Mouse (Mus musculus): Measurements from ENCODE around the gene Olfr1164.

The Olfr1164 gene

GRCm38 (mm10) chr2:88093866-88094265 is at the start of gene Olfr1164:
TSS of gene Olfr1164 (minus strand) at chr2:88093966.
- no peak for DNase-seq

- DNase-seq, result no peak
These were observed 34.4 kb upstream of the Olfr1164 start, which contains the start of gene Olfr1166 for GRCm38 (mm10) chr2:88128172-88128571. TSS of gene Olfr1166 (minus strand) at chr2:88128272.

GRCm38 (mm10) chr2:88071730-88072129 is 22.0 kb downstream of the Olfr1164 start, which contains the start of gene Olfr1163:
TSS of gene Olfr1163 (minus strand) at chr2:88071830.
- no peak for DNase-seq

- no peak for DNase-seq
These were observed 30.2 kb downstream of the Olfr1164 start for GRCm38 (mm10) chr2:88063587-88063986.

GRCm38 (mm10) chr2:88051029-88051428 is 42.7 kb downstream of the Olfr1164 start, which contains the start of gene Olfr1162:
TSS of gene Olfr1162 (minus strand) at chr2:88051129.
- no peak for DNase-seq
